21 mouse cellular contexts compared by ENCODE assay signal in genomic region chr6:100145869-100146268, GRCm38 (mm10).
A peak's percentile ranks its signal among the peaks of the same experiment; 100 is the strongest.
DNase-seq lines count a peak whose midpoint lies in the region; ATAC-seq and TF ChIP-seq lines count a peak whose summit lies in the region.
"Had no signal": no experiment of that assay in that cellular context is flagged by ENCODE, and none has a peak within 500 bp of the region (broad histone marks: within the 10 kb centered on the region; RNA-seq: fewer than 3 reads in every experiment).

No protein-coding gene starts in this region.

- TF ChIP-seq POLR2A in brain, embryonic 14.5 days (IDR thresholded peaks at IDR 0.05; ENCODE audit: borderline replicate concordance, extremely low read depth, insufficient read depth, insufficient read length, poor library complexity, severe bottlenecking), result no peak

- H3K4me3 ChIP-seq in intestine, embryonic 16.5 days (ENCODE audit: low read length), result no peak overlapping the region
- H3K4me3 ChIP-seq in intestine, postnatal 0 days (ENCODE audit: low read depth, low read length), result no peak overlapping the region
- H3K4me3 ChIP-seq in lung, embryonic 16.5 days (ENCODE audit: low read length), result no peak overlapping the region
- no peak overlapping the region for H3K4me3 ChIP-seq in hindbrain, embryonic 10.5 days
- H3K4me3 ChIP-seq: erythroblast, embryonic 14.5 days; forebrain, embryonic 12.5 days; forebrain, embryonic 15.5 days; heart, embryonic 12.5 days; heart, embryonic 15.5 days had no signal

- H3K27me3 ChIP-seq in intestine, embryonic 16.5 days (replicated peaks; ENCODE audit: control insufficient read depth, insufficient read depth, low read length), result no peaks in the 10 kb centered on the region
- H3K27me3 ChIP-seq in intestine, postnatal 0 days (replicated peaks; ENCODE audit: control insufficient read depth, insufficient read depth, low read length), result no peaks in the 10 kb centered on the region
- H3K27me3 ChIP-seq in lung, embryonic 16.5 days (ENCODE audit: control insufficient read depth, insufficient read depth, low read depth, low read length), result no peaks in the 10 kb centered on the region
- H3K27me3 ChIP-seq in hindbrain, embryonic 10.5 days (ENCODE audit: insufficient read depth, poor library complexity, severe bottlenecking), result peaks cover 94% of the 10 kb centered on the region
- H3K27me3 ChIP-seq: forebrain, embryonic 15.5 days had no signal

- no peaks in the 10 kb centered on the region for H3K36me3 ChIP-seq in intestine, embryonic 16.5 days (ENCODE audit: control insufficient read depth, insufficient read depth, low read length)
- H3K36me3 ChIP-seq in intestine, postnatal 0 days (ENCODE audit: control insufficient read depth, insufficient read depth), result no peaks in the 10 kb centered on the region
- no peaks in the 10 kb centered on the region for H3K36me3 ChIP-seq in lung, embryonic 16.5 days (ENCODE audit: control insufficient read depth, insufficient read depth, low read length)
- H3K36me3 ChIP-seq in hindbrain, embryonic 10.5 days, result no peaks in the 10 kb centered on the region
- H3K36me3 ChIP-seq: forebrain, embryonic 12.5 days; forebrain, embryonic 15.5 days; heart, embryonic 12.5 days; heart, embryonic 15.5 days had no signal

- 0 out of 2 replicates have a peak, but pooled peaks have one; percentile 4 for ATAC-seq in intestine, embryonic 16.5 days
- ATAC-seq in intestine, postnatal 0 days, result no peak
- peak; percentile 15; the same call in 1 of the 2 replicates for ATAC-seq in lung, embryonic 16.5 days (ENCODE audit: low read depth)
- ATAC-seq: CD4-positive, CD25-positive, alpha-beta regulatory T cell, adult 4 months; forebrain, embryonic 15.5 days; hindbrain, postnatal 0 days; inflammation-experienced regulatory T-cells, adult 6 months had no signal

- H3K4me1 ChIP-seq in intestine, embryonic 16.5 days (ENCODE audit: control insufficient read depth, insufficient read depth, low read length), result peaks cover 37% of the 10 kb centered on the region
- peaks cover 18% of the 10 kb centered on the region for H3K4me1 ChIP-seq in intestine, postnatal 0 days (replicated peaks; ENCODE audit: control insufficient read depth, insufficient read depth, low read length)
- H3K4me1 ChIP-seq in lung, embryonic 16.5 days (replicated peaks; ENCODE audit: control insufficient read depth, insufficient read depth, low read length), result peaks cover 25% of the 10 kb centered on the region
- peaks cover 46% of the 10 kb centered on the region for H3K4me1 ChIP-seq in hindbrain, embryonic 10.5 days (replicated peaks)

- no peaks in the 10 kb centered on the region for H3K9me3 ChIP-seq in intestine, embryonic 16.5 days (ENCODE audit: control insufficient read depth, low read length)
- H3K9me3 ChIP-seq in intestine, postnatal 0 days (ENCODE audit: control insufficient read depth), result no peaks in the 10 kb centered on the region
- no peaks in the 10 kb centered on the region for H3K9me3 ChIP-seq in lung, embryonic 16.5 days (ENCODE audit: control insufficient read depth, low read length)
- no peaks in the 10 kb centered on the region for H3K9me3 ChIP-seq in hindbrain, embryonic 10.5 days
- H3K9me3 ChIP-seq: forebrain, embryonic 12.5 days; forebrain, embryonic 15.5 days; heart, embryonic 12.5 days; heart, embryonic 15.5 days had no signal

- TF ChIP-seq CTCF in intestine, postnatal 0 days (IDR thresholded peaks at IDR 0.05; ENCODE audit: low read depth), result no peak
- no peak for TF ChIP-seq CTCF in brain, embryonic 14.5 days (IDR thresholded peaks at IDR 0.05; ENCODE audit: borderline replicate concordance, extremely low read depth, insufficient read depth, insufficient read length)

- DNase-seq in lung, postnatal 14 days, result no peak
- peak; percentile 53 for DNase-seq in brain, embryonic 14.5 days (ENCODE audit: low read depth)
- no peak for DNase-seq in hindbrain, embryonic 10.5 days (ENCODE audit: low spot score)
- no peak for DNase-seq in thymus, postnatal 10 days (ENCODE audit: low spot score in 2 of 2)
- DNase-seq: adrenal gland, adult 2 months; adrenal gland, postnatal 14 days; cerebellum, adult 11-12 months; cerebellum, adult 8-10 months; embryo, embryonic 11 days had no signal

- 71% methylated on average over 2 of the region's 2 CpGs for WGBS in intestine, embryonic 16.5 days
- WGBS in intestine, postnatal 0 days, result 83% methylated on average over 2 of the region's 2 CpGs
- WGBS in lung, embryonic 16.5 days, result 77% methylated on average over 2 of the region's 2 CpGs
- WGBS in hindbrain, embryonic 10.5 days, result 62% methylated on average over 2 of the region's 2 CpGs

- no peak overlapping the region for H3K9ac ChIP-seq in intestine, embryonic 16.5 days (ENCODE audit: low read depth, low read length)
- no peak overlapping the region for H3K9ac ChIP-seq in intestine, postnatal 0 days (ENCODE audit: low read depth, low read length)
- H3K9ac ChIP-seq in lung, embryonic 16.5 days (ENCODE audit: low read length), result no peak overlapping the region
- H3K9ac ChIP-seq: forebrain, embryonic 12.5 days; forebrain, embryonic 15.5 days; heart, embryonic 12.5 days; heart, embryonic 15.5 days; hindbrain, embryonic 14.5 days had no signal

- no peak overlapping the region for H3K4me2 ChIP-seq in intestine, embryonic 16.5 days (ENCODE audit: low read depth, low read length)
- H3K4me2 ChIP-seq in intestine, postnatal 0 days (replicated peaks; ENCODE audit: low read depth), result no peak overlapping the region
- H3K4me2 ChIP-seq in lung, embryonic 16.5 days (ENCODE audit: low read depth, low read length), result no peak overlapping the region
- H3K4me2 ChIP-seq: forebrain, embryonic 12.5 days; forebrain, embryonic 15.5 days; heart, embryonic 12.5 days; heart, embryonic 15.5 days; hindbrain, embryonic 14.5 days had no signal

- H3K27ac ChIP-seq in intestine, embryonic 16.5 days (ENCODE audit: low read length), result no peak overlapping the region
- no peak overlapping the region for H3K27ac ChIP-seq in intestine, postnatal 0 days (ENCODE audit: low read depth, low read length)
- H3K27ac ChIP-seq in lung, embryonic 16.5 days (ENCODE audit: low read length), result no peak overlapping the region
- no peak overlapping the region for H3K27ac ChIP-seq in hindbrain, embryonic 10.5 days
- H3K27ac ChIP-seq: forebrain, embryonic 12.5 days; forebrain, embryonic 15.5 days; heart, embryonic 15.5 days; hindbrain, embryonic 14.5 days; hindbrain, postnatal 0 days had no signal
